Mouse (Mus musculus): ENCODE measurements around the gene Tob1. TPM values are rescaled to one million over a fixed set of nuclear protein-coding genes. Genes with fewer than 3 reads are reported as not detected.
A peak's percentile ranks its signal among the peaks of the same experiment; 100 is the strongest.

Tob1 gene
- total RNA-seq, 2 experiments from 2014 or later, result 177 to 277 TPM

GRCm38 (mm10) chr11:94216247-94216646 is 5.0 kb downstream of the Tob1 start:
- TF ChIP-seq CTCF (IDR thresholded peaks at IDR 0.05), result no peak
- Histone ChIP-seq H3K27ac (peak overlapping the region; percentile 63), H3K4me3 (no peak overlapping the region)
- peak; percentile 19 for DNase-seq
- intact Hi-C loops (cut with DNase I), result no loop called here

- intact Hi-C loops (cut with DNase I), result no loop called here
- Histone ChIP-seq H3K27ac (peak overlapping the region; percentile 84), H3K4me3 (no peak overlapping the region)
- no peak for TF ChIP-seq CTCF (IDR thresholded peaks at IDR 0.05)
- DNase-seq, result peak; percentile 32
Observed at GRCm38 (mm10) chr11:94221257-94221656, 10.0 kb downstream of the Tob1 start.

GRCm38 (mm10) chr11:94223531-94223930 is 12.3 kb downstream of the Tob1 start:
- Histone ChIP-seq H3K27ac (no peak overlapping the region), H3K4me3 (no peak overlapping the region)
- intact Hi-C loops (cut with DNase I), result no loop called here
- no peak for DNase-seq
- no peak for TF ChIP-seq CTCF (IDR thresholded peaks at IDR 0.05)

GRCm38 (mm10) chr11:94225985-94226384 is 14.7 kb downstream of the Tob1 start:
- peak overlapping the region; percentile 72 for H3K27ac ChIP-seq
- intact Hi-C loops (cut with DNase I), result no loop called here
- peak overlapping the region; percentile 41 for H3K4me3 ChIP-seq
- peak; percentile 71 for TF ChIP-seq CTCF (IDR thresholded peaks at IDR 0.05)
- no peak for DNase-seq

- TF ChIP-seq CTCF (IDR thresholded peaks at IDR 0.05), result no peak
- no peak overlapping the region for H3K4me3 ChIP-seq
- intact Hi-C loops (cut with DNase I), result no loop called here
- DNase-seq, result peak; percentile 33
- H3K27ac ChIP-seq, result peak overlapping the region; percentile 96
Observed at GRCm38 (mm10) chr11:94228416-94228815, 17.2 kb downstream of the Tob1 start.

- peak overlapping the region; percentile 96 for H3K27ac ChIP-seq
- intact Hi-C loops (cut with DNase I), result loop anchor here (1.0 kb wide), 1 partner anchor 95 kb away; no protein-coding TSS in a partner anchor
Observed at GRCm38 (mm10) chr11:94229207-94229960, 18.1 kb downstream of the Tob1 start.

GRCm38 (mm10) chr11:94230244-94230643 is 19.0 kb downstream of the Tob1 start:
- H3K27ac ChIP-seq, result peak overlapping the region; percentile 96
- TF ChIP-seq CTCF (IDR thresholded peaks at IDR 0.05), result no peak
- intact Hi-C loops (cut with DNase I), result no loop called here
- DNase-seq, result no peak
- H3K4me3 ChIP-seq, result no peak overlapping the region

More at GRCm38 (mm10) chr11:94229207-94229960, 18.1 kb downstream of the Tob1 start:
- no peak for TF ChIP-seq CTCF (IDR thresholded peaks at IDR 0.05)
- peak; percentile 91 for DNase-seq
- no peak overlapping the region for H3K4me3 ChIP-seq

- DNase-seq, result peak; percentile 80
- Histone ChIP-seq H3K4me3 (0 out of 2 replicates have a peak overlapping the region, but pooled peaks have one; percentile 23), H3K27ac (peak overlapping the region; percentile 88)
- no peak for TF ChIP-seq CTCF (IDR thresholded peaks at IDR 0.05)
- intact Hi-C loops (cut with DNase I), result no loop called here
Observed at GRCm38 (mm10) chr11:94231821-94232552, 20.7 kb downstream of the Tob1 start.

- intact Hi-C loops (cut with DNase I), result no loop called here
- H3K27ac ChIP-seq, result peak overlapping the region; percentile 88
- no peak for TF ChIP-seq CTCF (IDR thresholded peaks at IDR 0.05)
- DNase-seq, result peak; percentile 26
- H3K4me3 ChIP-seq, result no peak overlapping the region
Observed at GRCm38 (mm10) chr11:94233405-94233804, 22.2 kb downstream of the Tob1 start.

- intact Hi-C loops (cut with DNase I), result no loop called here
- Histone ChIP-seq H3K4me3 (no peak overlapping the region), H3K27ac (no peak overlapping the region)
- no peak for DNase-seq
- no peak for TF ChIP-seq CTCF (IDR thresholded peaks at IDR 0.05)
Observed at GRCm38 (mm10) chr11:94234380-94234779, 23.1 kb downstream of the Tob1 start.

- intact Hi-C loops (cut with DNase I), result loop anchor here (5.0 kb wide), 1 partner anchor 252 kb away; the partner anchor contains the start of gene Spata20
- Histone ChIP-seq H3K27ac (no peak overlapping the region), H3K4me3 (no peak overlapping the region)
- DNase-seq, result no peak
- TF ChIP-seq CTCF (IDR thresholded peaks at IDR 0.05), result no peak
Observed at GRCm38 (mm10) chr11:94234857-94235256, 23.6 kb downstream of the Tob1 start.

GRCm38 (mm10) chr11:94236074-94236473 is 24.8 kb downstream of the Tob1 start:
- TF ChIP-seq CTCF (IDR thresholded peaks at IDR 0.05), result peak; percentile 88
- intact Hi-C loops (cut with DNase I), result loop anchor here (1.0 to 5.0 kb wide), 3 partner anchors 41 to 251 kb away; partner anchors contain the start of gene Spata20
- Histone ChIP-seq H3K4me3 (no peak overlapping the region), H3K27ac (peak overlapping the region; percentile 64)
- DNase-seq, result peak; percentile 72

- intact Hi-C loops (cut with DNase I), result loop anchor here (5.0 kb wide), 1 partner anchor 249 kb away; the partner anchor contains the start of gene Spata20
- DNase-seq, result no peak
- no peak overlapping the region for H3K27ac ChIP-seq
- H3K4me3 ChIP-seq, result no peak overlapping the region
- no peak for TF ChIP-seq CTCF (IDR thresholded peaks at IDR 0.05)
Observed at GRCm38 (mm10) chr11:94238786-94239185, 27.5 kb downstream of the Tob1 start.
